Mouse (Mus musculus): Measurements from ENCODE around the gene Ccdc8. TPM values are rescaled to one million over a fixed set of nuclear protein-coding genes. Genes with fewer than 3 reads are reported as not detected.
A peak's percentile ranks its signal among the peaks of the same experiment; 100 is the strongest.

Gene Ccdc8
- polyA plus RNA-seq, 1 experiment from 2014 or later = 24.7 TPM

GRCm38 (mm10) chr7:16961678-16962077 is 30.8 kb upstream of the Ccdc8 start:
- H3K36me3 ChIP-seq (ENCODE audit: control insufficient read depth, insufficient read depth, low read length) = no peaks in the 10 kb centered on the region
- 78% methylated on average over 5 of the region's 5 CpGs for WGBS
- H3K4me2 ChIP-seq (ENCODE audit: low read depth, low read length) = no peak overlapping the region
- H3K9ac ChIP-seq (ENCODE audit: low read depth, low read length) = no peak overlapping the region
- H3K27me3 ChIP-seq (replicated peaks; ENCODE audit: control insufficient read depth, insufficient read depth, low read length) = no peaks in the 10 kb centered on the region
- H3K27ac ChIP-seq (replicated peaks; ENCODE audit: low read depth, low read length) = no peak overlapping the region
- ATAC-seq (ENCODE audit: low read depth) (no peak), DNase-seq (ENCODE audit: low spot score) (no peak)
- peaks cover 5% of the 10 kb centered on the region for H3K4me1 ChIP-seq (ENCODE audit: control insufficient read depth, insufficient read depth, low read length)
- H3K9me3 ChIP-seq (ENCODE audit: control insufficient read depth, low read length) = no peaks in the 10 kb centered on the region
- no peak overlapping the region for H3K4me3 ChIP-seq (ENCODE audit: low read depth, low read length)

- no peaks in the 10 kb centered on the region for H3K27me3 ChIP-seq (replicated peaks; ENCODE audit: control insufficient read depth, insufficient read depth, low read length)
- H3K36me3 ChIP-seq (ENCODE audit: control insufficient read depth, insufficient read depth, low read length) = no peaks in the 10 kb centered on the region
- WGBS = 87% methylated on average over 6 of the region's 6 CpGs
- ATAC-seq (ENCODE audit: low read depth) (no peak), DNase-seq (ENCODE audit: low spot score) (no peak)
- H3K4me1 ChIP-seq (ENCODE audit: control insufficient read depth, insufficient read depth, low read length) = no peaks in the 10 kb centered on the region
- H3K4me2 ChIP-seq (ENCODE audit: low read depth, low read length) = no peak overlapping the region
- H3K4me3 ChIP-seq (ENCODE audit: low read depth, low read length) = no peak overlapping the region
- no peaks in the 10 kb centered on the region for H3K9me3 ChIP-seq (ENCODE audit: control insufficient read depth, low read length)
- no peak overlapping the region for H3K27ac ChIP-seq (replicated peaks; ENCODE audit: low read depth, low read length)
- H3K9ac ChIP-seq (ENCODE audit: low read depth, low read length) = no peak overlapping the region
Measured at GRCm38 (mm10) chr7:16968414-16968813, 24.1 kb upstream of the Ccdc8 start.

DNA sequence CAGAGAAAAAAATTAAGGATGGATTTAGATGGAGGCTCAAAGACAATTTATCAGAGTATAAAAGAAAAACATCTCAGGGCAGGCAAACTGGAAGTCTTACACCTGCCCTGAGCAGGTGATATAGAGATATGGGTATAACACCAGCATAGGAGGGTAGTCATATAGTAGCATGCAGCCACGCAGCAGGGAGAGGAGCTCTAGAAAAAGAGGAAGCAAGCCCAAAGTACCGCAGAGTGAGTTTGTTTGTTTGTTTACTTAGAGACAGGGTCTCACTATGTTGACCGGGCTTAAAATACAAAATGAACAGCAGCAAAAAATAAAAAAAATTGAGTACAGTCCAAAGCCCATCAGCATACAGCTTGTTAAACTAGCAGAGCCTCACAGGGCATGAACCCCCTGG is 21.3 kb upstream of the Ccdc8 start:
- Histone ChIP-seq H3K36me3 (ENCODE audit: control insufficient read depth, insufficient read depth, low read length) (no peaks in the 10 kb centered on the region), H3K27me3 (replicated peaks; ENCODE audit: control insufficient read depth, insufficient read depth, low read length) (no peaks in the 10 kb centered on the region), H3K4me1 (ENCODE audit: control insufficient read depth, insufficient read depth, low read length) (no peaks in the 10 kb centered on the region), H3K27ac (replicated peaks; ENCODE audit: low read depth, low read length) (no peak overlapping the region), H3K9me3 (ENCODE audit: control insufficient read depth, low read length) (no peaks in the 10 kb centered on the region), H3K4me3 (ENCODE audit: low read depth, low read length) (no peak overlapping the region), H3K9ac (ENCODE audit: low read depth, low read length) (no peak overlapping the region), H3K4me2 (ENCODE audit: low read depth, low read length) (no peak overlapping the region)
- DNase-seq (ENCODE audit: low spot score) (no peak), ATAC-seq (ENCODE audit: low read depth) (no peak)
- 79% methylated on average over 3 of the region's 3 CpGs for WGBS

- Histone ChIP-seq H3K4me1 (ENCODE audit: control insufficient read depth, insufficient read depth, low read length) (no peaks in the 10 kb centered on the region), H3K27me3 (replicated peaks; ENCODE audit: control insufficient read depth, insufficient read depth, low read length) (no peaks in the 10 kb centered on the region), H3K4me2 (ENCODE audit: low read depth, low read length) (no peak overlapping the region), H3K4me3 (ENCODE audit: low read depth, low read length) (no peak overlapping the region), H3K27ac (replicated peaks; ENCODE audit: low read depth, low read length) (no peak overlapping the region), H3K9ac (ENCODE audit: low read depth, low read length) (no peak overlapping the region), H3K36me3 (ENCODE audit: control insufficient read depth, insufficient read depth, low read length) (no peaks in the 10 kb centered on the region), H3K9me3 (ENCODE audit: control insufficient read depth, low read length) (no peaks in the 10 kb centered on the region)
- 63% methylated on average over 6 of the region's 6 CpGs for WGBS
- DNase-seq (ENCODE audit: low spot score) = peak; percentile 66
- peak; percentile 79; the same call in 1 of the 2 replicates for ATAC-seq (ENCODE audit: low read depth)
Measured at GRCm38 (mm10) chr7:16974018-16974417, 18.5 kb upstream of the Ccdc8 start.

DNA sequence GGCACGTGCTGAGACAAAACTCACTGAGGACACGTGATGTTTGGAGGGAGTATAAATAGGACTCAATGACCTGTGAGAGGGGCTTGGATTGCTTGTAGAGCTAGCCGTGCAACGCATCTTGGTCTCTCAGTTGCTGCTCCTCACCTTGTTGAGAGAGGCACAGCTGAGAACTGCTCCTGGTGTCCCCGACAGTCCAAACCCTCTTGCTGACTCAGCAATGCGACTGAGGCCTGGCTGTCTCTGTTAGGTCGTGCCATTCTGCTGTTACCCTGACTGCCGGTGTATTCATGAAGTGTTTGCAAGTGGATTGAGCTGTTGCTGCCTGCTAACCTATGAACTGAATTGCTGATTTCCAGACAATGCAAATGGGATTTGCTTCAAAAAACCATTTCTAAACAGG is 16.2 kb upstream of the Ccdc8 start:
- H3K27ac ChIP-seq (replicated peaks; ENCODE audit: low read depth, low read length) = no peak overlapping the region
- WGBS = 58% methylated on average over 8 of the region's 8 CpGs
- no peaks in the 10 kb centered on the region for H3K36me3 ChIP-seq (ENCODE audit: control insufficient read depth, insufficient read depth, low read length)
- no peak overlapping the region for H3K9ac ChIP-seq (ENCODE audit: low read depth, low read length)
- 0 out of 2 replicates have a peak, but pooled peaks cover 3% of the 10 kb centered on the region for H3K4me1 ChIP-seq (ENCODE audit: control insufficient read depth, insufficient read depth, low read length)
- DNase-seq (ENCODE audit: low spot score) (no peak), ATAC-seq (ENCODE audit: low read depth) (no peak)
- H3K9me3 ChIP-seq (ENCODE audit: control insufficient read depth, low read length) = no peaks in the 10 kb centered on the region
- H3K4me3 ChIP-seq (ENCODE audit: low read depth, low read length) = no peak overlapping the region
- H3K27me3 ChIP-seq (replicated peaks; ENCODE audit: control insufficient read depth, insufficient read depth, low read length) = no peaks in the 10 kb centered on the region
- H3K4me2 ChIP-seq (ENCODE audit: low read depth, low read length) = no peak overlapping the region

- Histone ChIP-seq H3K27ac (replicated peaks; ENCODE audit: low read depth, low read length) (no peak overlapping the region), H3K36me3 (ENCODE audit: control insufficient read depth, insufficient read depth, low read length) (no peaks in the 10 kb centered on the region), H3K4me3 (ENCODE audit: low read depth, low read length) (no peak overlapping the region), H3K4me2 (ENCODE audit: low read depth, low read length) (no peak overlapping the region), H3K27me3 (replicated peaks; ENCODE audit: control insufficient read depth, insufficient read depth, low read length) (no peaks in the 10 kb centered on the region), H3K9ac (ENCODE audit: low read depth, low read length) (no peak overlapping the region), H3K9me3 (ENCODE audit: control insufficient read depth, low read length) (no peaks in the 10 kb centered on the region), H3K4me1 (ENCODE audit: control insufficient read depth, insufficient read depth, low read length) (0 out of 2 replicates have a peak, but pooled peaks cover 3% of the 10 kb centered on the region)
- WGBS = 71% methylated on average over 6 of the region's 6 CpGs
- DNase-seq (ENCODE audit: low spot score) = no peak
- ATAC-seq (ENCODE audit: low read depth) = no peak
Measured at GRCm38 (mm10) chr7:16978173-16978572, 14.3 kb upstream of the Ccdc8 start.

- Histone ChIP-seq H3K9ac (ENCODE audit: low read depth, low read length) (no peak overlapping the region), H3K27ac (replicated peaks; ENCODE audit: low read depth, low read length) (no peak overlapping the region), H3K36me3 (ENCODE audit: control insufficient read depth, insufficient read depth, low read length) (no peaks in the 10 kb centered on the region), H3K4me2 (ENCODE audit: low read depth, low read length) (no peak overlapping the region), H3K4me1 (ENCODE audit: control insufficient read depth, insufficient read depth, low read length) (0 out of 2 replicates have a peak, but pooled peaks cover 3% of the 10 kb centered on the region), H3K27me3 (replicated peaks; ENCODE audit: control insufficient read depth, insufficient read depth, low read length) (no peaks in the 10 kb centered on the region), H3K4me3 (ENCODE audit: low read depth, low read length) (no peak overlapping the region), H3K9me3 (ENCODE audit: control insufficient read depth, low read length) (no peaks in the 10 kb centered on the region)
- WGBS = 84% methylated on average over 3 of the region's 3 CpGs
- DNase-seq (ENCODE audit: low spot score) (no peak), ATAC-seq (ENCODE audit: low read depth) (no peak)
Measured at GRCm38 (mm10) chr7:16978593-16978992, 13.9 kb upstream of the Ccdc8 start.

DNA sequence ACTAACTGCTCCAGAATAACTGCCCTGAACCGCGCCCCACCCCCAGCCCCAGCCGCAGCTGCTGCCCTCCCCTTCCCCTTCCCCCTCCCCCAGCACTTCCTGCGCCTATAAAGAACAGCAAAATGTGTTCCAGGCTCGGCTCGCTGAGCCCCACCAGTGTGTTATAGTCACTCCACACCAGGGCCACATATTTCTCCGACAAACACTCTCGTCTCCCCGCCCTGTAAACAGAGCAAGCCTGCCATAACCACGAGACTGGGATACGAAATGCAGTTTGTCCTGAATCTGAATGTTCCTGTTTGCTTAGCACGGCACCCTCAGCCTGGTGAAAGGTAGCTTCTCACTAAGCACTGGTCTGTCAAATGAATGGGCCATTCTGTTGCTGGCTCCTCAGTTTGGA is 12.2 kb upstream of the Ccdc8 start:
- Histone ChIP-seq H3K9ac (ENCODE audit: low read depth, low read length) (peak overlapping the region; percentile 47), H3K4me3 (ENCODE audit: low read depth, low read length) (peak overlapping the region; percentile 17), H3K36me3 (ENCODE audit: control insufficient read depth, insufficient read depth, low read length) (no peaks in the 10 kb centered on the region), H3K4me1 (ENCODE audit: control insufficient read depth, insufficient read depth, low read length) (0 out of 2 replicates have a peak, but pooled peaks cover 3% of the 10 kb centered on the region), H3K27ac (replicated peaks; ENCODE audit: low read depth, low read length) (peak overlapping the region; percentile 73), H3K9me3 (ENCODE audit: control insufficient read depth, low read length) (no peaks in the 10 kb centered on the region), H3K4me2 (ENCODE audit: low read depth, low read length) (peak overlapping the region; percentile 44), H3K27me3 (replicated peaks; ENCODE audit: control insufficient read depth, insufficient read depth, low read length) (no peaks in the 10 kb centered on the region)
- DNase-seq (ENCODE audit: low spot score) (peak; percentile 77), ATAC-seq (ENCODE audit: low read depth) (peak; percentile 69; the same call in 1 of the 2 replicates)
- WGBS = 3% methylated on average over 11 of the region's 12 CpGs

- Histone ChIP-seq H3K4me3 (ENCODE audit: low read depth, low read length) (no peak within 1 kb of the TSS), H3K27me3 (replicated peaks; ENCODE audit: control insufficient read depth, insufficient read depth, low read length) (no peaks in the 10 kb centered on the region), H3K36me3 (ENCODE audit: control insufficient read depth, insufficient read depth, low read length) (no peaks in the 10 kb centered on the region), H3K4me2 (ENCODE audit: low read depth, low read length) (peak within 1 kb of the TSS; percentile 41), H3K9ac (ENCODE audit: low read depth, low read length) (peak within 1 kb of the TSS; percentile 28; the same call in 1 of the 2 replicates), H3K9me3 (ENCODE audit: control insufficient read depth, low read length) (no peaks in the 10 kb centered on the region), H3K4me1 (ENCODE audit: control insufficient read depth, insufficient read depth, low read length) (peaks cover 6% of the 10 kb centered on the region), H3K27ac (replicated peaks; ENCODE audit: low read depth, low read length) (no peak within 1 kb of the TSS)
- ATAC-seq (ENCODE audit: low read depth) = peak; percentile 47; the same call in 1 of the 2 replicates
- peak; percentile 81 for DNase-seq (ENCODE audit: low spot score)
- WGBS = 23% methylated on average over 24 of the region's 26 CpGs
Measured at GRCm38 (mm10) chr7:16982859-16983568, 9.5 kb upstream of the Ccdc8 start, which contains the start of gene Gm42372. Gm42372 (plus strand) TSS chr7:16983086.
